Mouse (Mus musculus): ENCODE data around the gene Cyp2c68.
"Not testable (repeated sequence)": the region's sequence is repeated elsewhere in the genome, so short reads cannot be mapped to it uniquely, and the experiment has no call there.

Gene Cyp2c68

GRCm38 (mm10) chr19:39740920-39741319 lies at the start of gene Cyp2c68:
Gene Cyp2c68 (minus strand): TSS chr19:39741054.
- DNase-seq, result no peak

- DNase-seq, result not testable (repeated sequence)
These were observed 44.6 kb upstream of the Cyp2c68 start for GRCm38 (mm10) chr19:39785458-39785857.

DNA sequence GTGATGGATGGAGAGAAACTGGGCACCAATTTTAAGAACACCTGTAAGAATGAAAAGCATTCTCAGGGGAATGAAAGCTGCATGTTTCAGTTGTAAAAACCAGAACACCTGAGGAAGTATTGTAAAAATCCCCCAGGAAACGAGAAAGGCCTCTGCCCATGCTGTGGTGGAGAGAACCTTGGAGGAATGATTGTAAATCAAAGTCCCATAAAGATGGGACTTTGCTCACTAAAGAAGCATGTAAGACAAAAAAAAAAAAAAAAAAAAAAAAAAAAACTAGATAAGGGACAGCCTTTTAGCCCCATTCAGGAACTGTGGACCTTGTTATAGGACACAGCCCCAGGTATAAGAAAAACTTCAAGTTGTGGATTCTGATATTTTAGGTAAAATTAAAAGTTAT lies 4.5 kb upstream of the Cyp2c68 start:
- DNase-seq, result no peak

- not testable (repeated sequence) for DNase-seq
These were observed 3.5 kb upstream of the Cyp2c68 start for GRCm38 (mm10) chr19:39744361-39744760.

DNA sequence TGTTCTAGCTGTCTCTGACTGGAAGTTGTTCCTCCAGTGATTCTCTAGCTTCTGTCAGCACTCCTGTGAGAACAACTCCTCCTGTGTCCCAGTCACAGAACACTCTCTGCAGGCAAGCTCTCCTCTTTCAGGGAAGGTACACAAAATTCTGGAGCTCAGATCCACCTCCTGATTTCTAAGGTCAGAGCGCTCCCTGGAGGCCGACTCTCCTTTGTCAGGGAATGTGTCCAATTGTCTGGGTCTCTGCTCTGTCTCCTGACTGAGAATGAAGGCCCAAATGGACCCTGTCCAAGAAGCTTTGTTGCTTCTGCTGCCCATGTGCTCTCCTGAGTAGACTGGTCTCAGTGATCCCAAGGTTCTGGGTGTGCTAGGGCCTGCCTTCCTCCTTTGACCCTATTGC lies 29.7 kb downstream of the Cyp2c68 start:
- DNase-seq, result not testable (repeated sequence)

DNA sequence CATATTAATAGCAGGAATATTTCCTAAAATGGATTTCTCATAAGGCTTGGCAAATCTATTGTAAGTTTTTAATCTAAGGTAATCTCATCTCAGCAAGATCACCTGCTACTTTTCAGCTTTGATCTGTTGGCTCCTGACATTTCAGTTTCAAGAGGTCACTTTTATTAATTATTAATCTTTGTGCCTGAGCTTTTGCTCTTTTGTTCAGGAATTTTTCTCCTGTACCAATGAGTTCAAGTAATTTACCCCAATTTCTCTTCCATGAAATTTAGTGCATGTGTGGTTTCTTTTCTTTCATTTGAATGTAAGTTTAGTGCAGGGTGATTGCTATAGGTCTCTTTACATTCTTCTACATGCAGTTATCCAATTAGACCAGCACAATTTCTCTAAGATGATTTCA lies 75.2 kb downstream of the Cyp2c68 start:
- DNase-seq, result not testable (repeated sequence)

DNA sequence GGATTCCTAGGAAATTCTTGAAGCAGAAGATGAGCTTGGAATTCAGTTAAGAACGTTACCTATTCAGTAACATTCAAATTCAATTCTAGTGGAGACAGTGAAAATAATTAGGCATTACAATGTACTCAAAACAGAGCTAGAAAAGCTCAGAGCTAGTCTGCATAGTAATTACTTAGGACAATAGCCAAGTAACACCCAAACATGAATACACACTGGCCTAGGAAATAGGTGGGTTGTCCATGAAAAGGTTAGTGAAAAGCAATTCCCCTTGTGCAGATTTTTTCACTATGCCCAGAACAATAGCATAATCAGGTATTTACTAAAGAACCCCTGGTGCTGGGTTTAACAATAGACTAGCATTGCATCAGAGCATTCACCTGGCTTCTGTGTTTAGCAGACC lies 88.5 kb downstream of the Cyp2c68 start:
- DNase-seq, result no peak

GRCm38 (mm10) chr19:39648938-39649337 lies 91.9 kb downstream of the Cyp2c68 start, which contains the start of gene Cyp2c67:
Gene Cyp2c67 (minus strand): TSS chr19:39649051.
- no peak for DNase-seq

DNA sequence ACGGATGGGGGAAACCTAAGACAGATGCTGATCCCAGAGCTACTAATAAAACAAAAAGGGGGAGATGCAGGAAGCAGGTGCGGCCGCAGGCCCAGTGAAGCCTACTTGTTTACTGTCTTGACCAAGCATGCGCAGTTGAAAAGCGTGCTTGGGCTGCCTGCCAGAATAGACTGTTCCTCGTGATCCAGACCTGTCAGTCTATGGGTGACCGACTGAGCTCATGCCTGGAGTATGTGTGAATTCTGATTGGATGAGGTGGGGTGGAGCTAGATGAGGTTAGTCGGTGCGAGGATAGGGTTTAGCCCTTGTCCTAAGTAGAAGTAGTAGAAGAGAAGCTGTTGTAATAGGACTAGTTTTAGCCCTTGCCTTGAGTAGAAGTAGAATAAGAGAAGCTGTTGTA lies 93.3 kb downstream of the Cyp2c68 start:
- no peak for DNase-seq

DNA sequence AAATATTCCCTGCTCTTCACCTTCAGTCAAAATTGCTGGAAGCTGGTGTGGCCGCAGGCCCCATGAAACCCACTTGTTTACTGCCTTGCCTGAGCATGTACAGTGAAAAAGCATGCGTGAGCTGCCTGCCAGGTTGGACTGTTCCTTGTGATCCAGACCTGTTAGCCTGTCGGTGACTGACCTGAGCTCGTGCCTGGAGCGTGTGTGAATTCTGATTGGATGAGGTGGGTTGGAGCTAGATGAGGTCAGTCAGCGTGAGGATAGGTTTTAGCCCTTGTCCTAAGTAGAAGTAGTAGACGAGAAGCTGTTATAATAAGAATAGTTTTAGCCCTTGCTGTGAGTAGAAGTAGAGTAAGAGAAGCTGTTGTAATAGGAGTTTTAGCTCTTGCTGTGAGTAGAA lies 96.3 kb downstream of the Cyp2c68 start:
- DNase-seq, result not testable (repeated sequence)

Measured in lung, postnatal 36 days (tissue).